Mouse (Mus musculus): ENCODE measurements around the gene Ubtd2. TPM values are rescaled to one million over a fixed set of nuclear protein-coding genes. Genes with fewer than 3 reads are reported as not detected.

The Ubtd2 gene
- polyA plus RNA-seq, 1 experiment: 2.4 TPM

DNA sequence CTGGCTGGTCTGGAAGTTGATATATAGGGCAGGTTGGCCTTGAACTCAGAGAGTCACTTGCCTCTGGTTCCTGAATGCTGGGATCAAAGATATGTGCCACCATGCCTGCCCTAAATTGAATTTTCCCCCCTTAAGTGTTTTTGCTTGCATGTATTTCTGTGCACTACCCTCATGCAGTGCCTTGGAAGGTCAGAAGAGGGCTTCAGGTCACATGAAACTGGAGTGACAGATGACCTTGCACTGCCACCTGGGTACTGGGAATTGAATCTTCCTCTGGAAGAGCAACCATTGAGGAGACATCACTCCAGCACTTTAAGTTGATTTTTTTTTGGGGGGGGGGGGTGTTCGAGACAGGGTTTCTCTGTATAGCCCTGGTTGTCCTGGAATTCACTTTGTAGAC, 75.0 kb downstream of the Ubtd2 start:
- TF ChIP-seq CTCF (IDR thresholded peaks at IDR 0.05; ENCODE audit: extremely low read depth, insufficient read depth, insufficient read length, insufficient replicate concordance): peak; percentile 67; the same call in 1 of the 2 replicates
- no peak for TF ChIP-seq POLR2A (IDR thresholded peaks at IDR 0.05; ENCODE audit: low read depth, low read length)
- WGBS: 75% methylated on average over 1 of the region's 1 CpGs
- Histone ChIP-seq H3K4me3 (ENCODE audit: extremely low read depth, insufficient read depth, insufficient read length) (no peak overlapping the region), H3K4me1 (ENCODE audit: control insufficient read depth, insufficient read depth, insufficient read length) (no peaks in the 10 kb centered on the region; the same call in 1 of the 2 replicates), H3K27me3 (ENCODE audit: control insufficient read depth, insufficient read depth, low read length) (no peaks in the 10 kb centered on the region), H3K27ac (ENCODE audit: insufficient read depth, low read length) (no peak overlapping the region), H3K36me3 (ENCODE audit: control insufficient read depth, insufficient read depth, low read length) (no peaks in the 10 kb centered on the region; the same call in 1 of the 2 replicates)
- peak in 1 of 2 experiments; percentile 54 for DNase-seq (ENCODE audit: low read depth in 1 of 2, low spot score in 2 of 2)

DNA sequence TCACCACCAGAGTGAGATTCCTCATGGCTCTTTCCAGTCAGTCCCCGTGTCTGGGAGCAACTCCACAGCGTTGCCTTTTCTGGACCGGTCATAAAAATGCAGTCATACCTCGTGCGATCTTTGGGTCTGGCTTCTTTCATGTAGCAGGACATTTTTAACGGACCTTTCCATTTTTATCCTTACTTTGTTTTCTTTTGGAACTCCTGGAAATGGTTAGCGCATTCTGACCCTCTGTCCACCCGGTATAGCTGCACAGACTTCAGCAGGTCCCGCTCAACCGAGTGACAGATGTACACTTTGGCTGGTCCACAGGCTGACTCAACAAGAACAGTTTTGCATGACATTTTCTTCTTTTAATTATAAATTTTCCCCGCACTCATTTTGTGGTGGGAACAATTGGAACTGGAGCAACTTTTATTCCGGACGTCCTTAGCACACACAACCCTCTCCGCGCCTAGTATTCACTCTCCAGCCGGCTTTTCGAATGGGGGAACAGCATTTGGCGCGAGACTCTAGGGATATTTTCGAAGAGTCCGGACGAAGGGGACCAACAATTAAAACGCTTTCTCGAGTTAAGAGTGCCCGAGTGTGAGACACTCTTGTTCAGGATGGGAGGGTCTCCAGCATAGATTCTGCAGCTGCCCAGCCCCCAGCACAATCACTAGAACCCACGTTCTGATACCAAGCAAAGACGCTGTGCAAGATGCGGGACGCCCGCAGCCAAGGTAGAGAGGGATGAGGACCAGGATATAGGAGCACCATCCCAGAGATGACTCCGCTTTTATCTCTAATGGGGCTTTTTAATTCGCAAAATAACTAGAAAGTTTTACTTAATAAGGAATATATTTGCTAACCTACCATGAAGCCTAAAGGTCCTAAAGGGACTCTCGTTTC, 76.9 kb downstream of the Ubtd2 start, which contains the start of gene Efcab9:
TSS of gene Efcab9 (minus strand) at position 211 of the 894 bp plus-strand sequence.
- peaks cover 2% of the 10 kb centered on the region; the same call in 1 of the 2 replicates for H3K36me3 ChIP-seq (ENCODE audit: control insufficient read depth, insufficient read depth, low read length)
- DNase-seq (ENCODE audit: low read depth in 1 of 2, low spot score in 2 of 2): no peak
- H3K4me3 ChIP-seq (ENCODE audit: extremely low read depth, insufficient read depth, insufficient read length): peak within 1 kb of the TSS; percentile 80
- WGBS: 5% methylated on average over 33 of the region's 33 CpGs
- H3K27me3 ChIP-seq (ENCODE audit: control insufficient read depth, insufficient read depth, low read length): no peaks in the 10 kb centered on the region
- peak within 1 kb of the TSS; percentile 93 for H3K27ac ChIP-seq (ENCODE audit: insufficient read depth, low read length)
- H3K4me1 ChIP-seq (ENCODE audit: control insufficient read depth, insufficient read depth, insufficient read length): peaks cover 8% of the 10 kb centered on the region; the same call in 1 of the 2 replicates
- TF ChIP-seq POLR2A (IDR thresholded peaks at IDR 0.05; ENCODE audit: low read depth, low read length) (no peak), CTCF (IDR thresholded peaks at IDR 0.05; ENCODE audit: extremely low read depth, insufficient read depth, insufficient read length, insufficient replicate concordance) (no peak)

DNA sequence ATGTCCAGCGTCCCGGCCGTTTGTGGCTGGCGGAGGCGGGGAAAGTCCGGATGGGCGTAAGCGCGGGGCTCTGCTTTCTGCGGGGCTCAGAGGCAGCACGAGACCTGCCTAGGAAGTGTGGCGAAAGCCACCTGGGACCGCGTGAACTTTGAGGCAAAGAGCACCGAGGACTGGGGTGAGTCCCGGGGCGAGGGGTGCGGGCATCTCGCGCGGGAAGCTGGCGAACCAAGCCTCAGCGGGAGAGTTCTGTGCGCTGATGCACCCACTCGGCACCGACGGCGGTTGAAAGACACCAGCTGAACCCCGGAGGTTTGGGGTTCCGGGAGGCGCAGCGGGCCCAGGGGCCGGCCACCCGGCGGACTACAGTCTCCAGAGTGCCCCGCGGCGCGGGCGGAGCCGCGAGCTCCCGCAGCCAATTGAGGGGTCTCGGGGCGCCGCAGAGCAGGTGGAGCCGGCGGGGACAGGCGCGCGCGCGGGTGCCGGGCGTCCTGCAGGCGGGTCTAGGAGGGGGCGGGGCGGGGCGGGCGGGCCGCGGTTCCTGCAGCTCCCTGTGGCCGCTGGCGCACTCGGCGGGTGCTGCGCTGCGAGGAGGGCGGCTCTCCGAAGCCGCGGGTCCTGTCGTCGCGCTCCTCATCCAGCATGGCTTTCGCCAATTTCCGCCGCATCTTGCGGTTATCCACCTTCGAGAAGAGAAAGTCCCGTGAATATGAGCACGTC, 77.8 kb downstream of the Ubtd2 start, which contains the start of gene Stk10:
TSS of gene Stk10 (plus strand) at position 541 of the 717 bp plus-strand sequence.
- TF ChIP-seq POLR2A (IDR thresholded peaks at IDR 0.05; ENCODE audit: low read depth, low read length) (peak; percentile 98), CTCF (IDR thresholded peaks at IDR 0.05; ENCODE audit: extremely low read depth, insufficient read depth, insufficient read length, insufficient replicate concordance) (no peak)
- Histone ChIP-seq H3K4me3 (ENCODE audit: extremely low read depth, insufficient read depth, insufficient read length) (peak within 1 kb of the TSS; percentile 86), H3K27me3 (ENCODE audit: control insufficient read depth, insufficient read depth, low read length) (no peaks in the 10 kb centered on the region), H3K36me3 (ENCODE audit: control insufficient read depth, insufficient read depth, low read length) (peaks cover 2% of the 10 kb centered on the region; the same call in 1 of the 2 replicates), H3K27ac (ENCODE audit: insufficient read depth, low read length) (peak within 1 kb of the TSS; percentile 93), H3K4me1 (ENCODE audit: control insufficient read depth, insufficient read depth, insufficient read length) (peaks cover 9% of the 10 kb centered on the region; the same call in 1 of the 2 replicates)
- 1% methylated on average over 61 of the region's 82 CpGs for WGBS
- peak; percentile 78 to 94 for DNase-seq (ENCODE audit: low read depth in 1 of 2, low spot score in 2 of 2)

DNA sequence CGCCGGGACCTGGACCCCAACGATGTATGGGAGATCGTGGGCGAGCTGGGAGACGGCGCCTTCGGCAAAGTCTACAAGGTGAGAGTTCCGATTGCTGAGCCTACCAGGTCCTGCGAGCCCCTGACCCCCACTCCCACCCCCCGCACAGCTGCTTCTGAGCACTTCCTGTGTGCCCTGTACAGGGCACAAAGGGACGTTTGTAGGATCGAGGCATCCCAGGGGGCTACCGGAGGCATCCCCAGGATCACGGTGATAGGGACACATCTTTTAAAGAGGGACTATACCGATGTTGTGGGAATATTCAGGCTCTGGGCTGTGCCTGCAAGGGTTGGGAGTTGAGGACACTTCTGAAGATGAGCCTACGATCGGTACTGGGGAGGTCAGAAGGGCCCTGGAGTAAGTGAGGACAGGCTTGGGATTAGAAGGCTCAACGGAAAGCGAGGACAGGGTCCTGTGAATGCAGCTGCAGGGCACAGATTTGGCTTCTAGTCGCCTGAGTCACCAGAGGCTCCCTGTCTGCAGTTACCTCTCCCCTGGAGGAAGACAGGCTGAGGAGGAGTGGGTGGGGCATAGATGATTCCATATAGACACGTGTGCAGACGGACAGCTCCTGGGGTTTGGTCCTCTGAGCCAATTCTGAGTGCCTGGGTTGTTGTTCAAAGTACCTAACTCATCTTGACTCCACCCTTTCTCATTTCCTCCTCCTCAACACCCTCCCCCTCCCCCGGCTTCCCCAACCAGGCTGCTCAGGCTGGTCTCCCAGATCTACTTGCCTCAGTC, 78.5 kb downstream of the Ubtd2 start:
- Histone ChIP-seq H3K36me3 (ENCODE audit: control insufficient read depth, insufficient read depth, low read length) (peaks cover 2% of the 10 kb centered on the region; the same call in 1 of the 2 replicates), H3K4me3 (ENCODE audit: extremely low read depth, insufficient read depth, insufficient read length) (peak overlapping the region; percentile 86), H3K4me1 (ENCODE audit: control insufficient read depth, insufficient read depth, insufficient read length) (peaks cover 17% of the 10 kb centered on the region; the same call in 1 of the 2 replicates), H3K27ac (ENCODE audit: insufficient read depth, low read length) (peak overlapping the region; percentile 92), H3K27me3 (ENCODE audit: control insufficient read depth, insufficient read depth, low read length) (no peaks in the 10 kb centered on the region)
- peak; percentile 70 to 84 for DNase-seq (ENCODE audit: low read depth in 1 of 2, low spot score in 2 of 2)
- TF ChIP-seq CTCF (IDR thresholded peaks at IDR 0.05; ENCODE audit: extremely low read depth, insufficient read depth, insufficient read length, insufficient replicate concordance): no peak
- peak; percentile 80 for TF ChIP-seq POLR2A (IDR thresholded peaks at IDR 0.05; ENCODE audit: low read depth, low read length)
- under 1% methylated on average over 24 of the region's 24 CpGs for WGBS

DNA sequence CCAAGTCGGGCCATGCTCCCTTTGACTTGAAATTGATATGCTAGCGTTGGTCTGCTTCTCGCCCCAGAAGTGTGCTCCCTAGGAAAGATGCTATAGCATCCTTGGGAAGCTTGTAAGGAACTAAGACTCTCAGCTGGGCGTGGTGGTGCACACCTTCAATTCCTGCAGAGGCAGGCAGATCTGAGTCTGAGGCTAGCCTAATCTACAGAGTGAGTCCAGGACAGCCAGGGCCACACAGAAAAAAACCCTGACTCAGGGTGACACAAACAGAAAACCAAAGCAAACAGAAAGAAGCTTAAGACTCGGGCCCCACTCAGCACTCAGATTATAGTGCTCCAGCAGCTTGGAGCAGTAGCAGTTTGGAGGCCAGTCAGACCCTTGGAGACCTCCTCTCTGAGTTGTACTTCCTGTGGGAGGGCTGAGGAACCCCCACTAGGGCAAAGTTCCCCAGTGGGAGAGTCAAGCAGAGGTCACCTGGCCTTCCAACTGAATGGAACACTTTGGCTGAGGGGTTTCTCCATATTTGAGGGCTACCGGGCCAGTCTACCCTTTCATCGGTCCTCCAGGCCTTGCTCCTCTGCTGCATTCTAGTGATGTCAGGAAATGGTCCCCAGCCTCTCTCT, 79.4 kb downstream of the Ubtd2 start:
- no peak for DNase-seq (ENCODE audit: low read depth in 1 of 2, low spot score in 2 of 2)
- H3K36me3 ChIP-seq (ENCODE audit: control insufficient read depth, insufficient read depth, low read length): peaks cover 2% of the 10 kb centered on the region; the same call in 1 of the 2 replicates
- 20% methylated on average over 7 of the region's 7 CpGs for WGBS
- H3K4me3 ChIP-seq (ENCODE audit: extremely low read depth, insufficient read depth, insufficient read length): peak overlapping the region; percentile 86
- TF ChIP-seq CTCF (IDR thresholded peaks at IDR 0.05; ENCODE audit: extremely low read depth, insufficient read depth, insufficient read length, insufficient replicate concordance) (no peak), POLR2A (IDR thresholded peaks at IDR 0.05; ENCODE audit: low read depth, low read length) (no peak)
- peak overlapping the region; percentile 68 for H3K27ac ChIP-seq (ENCODE audit: insufficient read depth, low read length)
- H3K4me1 ChIP-seq (ENCODE audit: control insufficient read depth, insufficient read depth, insufficient read length): peaks cover 25% of the 10 kb centered on the region; the same call in 1 of the 2 replicates
- no peaks in the 10 kb centered on the region for H3K27me3 ChIP-seq (ENCODE audit: control insufficient read depth, insufficient read depth, low read length)
